Mouse (Mus musculus) lung, postnatal 25 days (tissue): ENCODE results near the gene Igf2.

Experiments used
- DNase-seq: peaks from one replicate; pipeline ENCODE4 v3.0.0; 2022; ENCODE audit warnings: low spot score

Gene Igf2

DNA sequence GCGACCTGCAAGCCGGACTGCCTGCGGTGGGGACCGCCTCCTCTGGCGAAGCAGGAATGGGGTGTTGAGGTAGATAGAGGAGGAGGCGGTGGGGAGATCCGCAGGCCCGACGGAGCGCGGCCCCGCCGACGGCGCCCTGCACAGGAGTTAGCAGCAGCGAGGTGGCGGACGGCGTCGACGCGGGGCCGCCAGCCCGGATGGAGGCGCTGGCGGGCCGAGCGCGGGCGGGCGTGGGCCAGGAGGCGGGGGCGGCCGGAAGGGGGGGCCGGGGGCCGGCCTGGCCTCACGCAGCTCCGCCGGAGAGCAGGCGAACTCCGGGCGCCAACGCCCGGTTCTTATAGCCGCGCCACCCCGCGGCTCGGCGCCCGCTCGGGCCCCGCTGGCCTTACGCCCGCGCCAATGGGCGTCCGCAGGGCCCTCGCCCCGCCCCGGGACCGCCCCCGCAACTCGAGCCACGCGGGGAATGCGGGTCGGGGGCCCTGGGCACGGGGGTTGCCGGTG is 7.4 kb downstream of the Igf2 start:
- DNase-seq = no peak

DNA sequence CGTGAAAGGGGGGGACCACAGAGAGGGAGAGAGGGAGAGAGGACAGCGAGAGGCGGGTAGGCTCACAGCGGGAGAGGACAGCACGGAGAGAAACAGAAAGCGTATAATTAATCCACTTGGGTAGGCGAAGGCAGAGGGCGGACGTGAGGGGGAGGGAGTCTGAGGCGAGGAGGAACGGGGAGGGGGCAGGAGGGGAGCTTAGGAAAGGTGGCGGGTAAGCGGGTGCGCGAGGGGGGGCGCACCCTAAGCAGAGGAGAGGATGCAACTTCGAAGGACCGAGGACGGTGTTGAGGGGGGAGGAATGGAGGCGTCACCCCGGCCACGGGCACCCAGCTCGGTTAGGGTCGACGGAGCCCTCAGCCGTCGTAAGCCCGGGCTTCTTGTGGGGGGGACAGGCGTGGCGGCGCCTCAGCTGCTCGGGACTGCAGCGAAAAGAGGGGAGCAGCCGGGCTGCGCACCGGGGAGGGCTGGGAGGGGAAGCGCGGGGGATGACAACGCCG is 7.9 kb downstream of the Igf2 start:
- DNase-seq = no peak

DNA sequence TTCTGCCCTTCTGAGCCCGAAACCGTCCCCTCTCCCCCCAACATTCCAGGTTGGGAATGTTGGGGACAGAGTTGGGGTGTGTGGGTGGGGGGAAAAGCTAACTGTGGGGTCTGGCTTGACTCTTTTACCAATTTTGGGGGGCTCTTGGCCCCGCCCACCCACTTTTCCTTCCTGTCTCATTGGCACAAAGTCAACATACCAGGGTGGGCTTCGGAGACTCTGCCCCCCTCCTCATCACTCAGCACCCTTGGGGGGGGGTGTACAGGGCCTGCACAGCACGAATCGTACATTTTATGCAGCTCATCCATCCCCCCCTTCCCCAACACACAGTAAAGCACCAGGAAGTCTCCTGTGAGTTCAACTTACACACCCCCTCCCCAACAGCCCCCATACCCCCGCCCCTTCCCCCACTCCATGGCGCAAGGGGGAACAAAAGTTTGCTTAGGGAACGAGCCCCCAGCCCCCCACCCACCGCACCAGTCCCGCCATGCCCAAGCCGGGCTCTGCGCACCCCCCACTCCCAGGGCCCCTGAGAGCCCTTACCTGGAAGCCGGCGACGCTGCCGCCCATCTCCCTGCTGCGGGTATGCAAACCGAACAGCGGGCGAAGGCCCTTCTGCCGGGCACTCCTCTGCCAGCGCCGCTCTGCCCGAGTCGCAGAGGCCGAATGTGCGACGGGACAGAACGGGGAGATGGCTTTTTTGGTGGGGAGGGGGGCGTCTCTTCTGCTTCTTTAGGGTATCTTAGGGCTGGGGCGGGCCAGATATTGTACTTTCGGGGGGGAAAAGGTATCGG is 8.6 kb downstream of the Igf2 start:
- no peak for DNase-seq

DNA sequence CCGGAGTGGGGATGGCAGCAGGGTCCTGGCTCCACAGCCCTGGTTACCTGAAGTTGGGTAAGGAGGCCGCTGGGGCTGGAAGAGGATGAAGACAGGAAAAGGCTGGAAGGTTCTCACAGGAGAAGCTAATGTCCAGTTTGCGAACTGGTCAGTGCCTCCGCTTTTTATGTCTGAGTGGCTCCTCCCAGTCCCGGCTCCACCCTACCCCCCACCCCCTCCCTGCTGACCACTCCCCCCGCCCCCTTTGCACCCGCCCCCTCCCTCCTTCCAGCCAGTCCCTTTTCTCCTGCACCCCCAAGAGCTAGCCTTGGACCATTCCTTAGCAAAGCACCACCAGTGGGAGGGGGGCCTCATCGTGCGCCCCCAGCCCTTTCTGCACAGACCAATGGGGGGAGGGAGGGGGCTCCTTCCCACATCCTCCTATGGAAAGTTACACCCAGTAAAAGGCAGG is 9.2 kb downstream of the Igf2 start:
- DNase-seq = no peak

DNA sequence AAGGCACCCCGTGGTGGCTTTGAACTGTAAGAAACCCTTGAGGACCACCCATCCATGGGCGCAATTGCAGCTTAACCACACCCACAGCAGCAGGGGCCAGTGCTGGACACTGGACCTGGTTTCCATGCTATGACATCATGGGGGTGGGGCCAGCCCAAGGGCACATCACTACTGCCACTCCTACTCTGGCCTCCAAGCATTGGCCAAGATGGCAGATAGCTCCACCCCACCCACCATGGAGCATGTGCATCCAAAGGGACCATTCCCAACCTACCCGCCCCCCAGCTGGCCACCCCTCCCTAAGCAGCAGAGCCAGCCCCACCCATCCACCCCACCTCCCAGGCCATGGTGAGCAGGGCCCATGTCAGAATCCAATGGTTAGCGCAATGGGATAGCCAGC is 10.6 kb downstream of the Igf2 start:
- DNase-seq = no peak

DNA sequence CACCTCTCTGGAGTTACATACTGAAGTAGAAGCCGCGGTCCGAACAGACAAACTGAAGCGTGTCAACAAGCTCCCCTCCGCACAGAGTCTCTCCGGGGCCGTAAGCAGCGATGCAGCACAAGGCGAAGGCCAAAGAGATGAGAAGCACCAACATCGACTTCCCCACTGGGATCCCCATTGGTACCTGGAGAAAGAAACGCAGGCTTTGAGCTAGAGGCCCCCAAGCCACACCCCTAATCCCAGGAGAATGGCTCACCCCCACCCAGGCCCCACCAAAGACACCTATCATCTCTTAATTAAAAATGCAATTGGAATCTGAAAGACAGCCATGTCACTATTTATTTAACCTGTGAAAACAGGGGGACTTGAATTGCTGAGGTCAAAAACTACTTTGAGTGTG is 11.0 kb downstream of the Igf2 start:
- no peak for DNase-seq

DNA sequence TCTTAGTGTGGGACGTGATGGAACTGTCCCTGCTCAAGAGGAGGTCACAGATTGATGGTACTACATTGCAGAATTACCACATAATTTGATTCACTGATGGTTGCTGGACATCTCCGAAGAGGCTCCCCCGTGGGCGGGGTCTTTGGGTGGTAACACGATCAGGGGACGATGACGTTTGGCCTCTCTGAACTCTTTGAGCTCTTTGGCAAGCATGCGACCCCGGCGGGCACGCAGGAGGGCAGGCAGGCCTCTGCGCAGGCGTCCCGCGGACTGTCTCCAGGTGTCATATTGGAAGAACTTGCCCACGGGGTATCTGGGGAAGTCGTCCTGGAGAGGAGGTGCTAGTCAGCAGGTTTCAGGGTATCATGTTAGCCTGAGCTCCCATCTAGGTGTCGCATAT is 12.9 kb downstream of the Igf2 start:
- no peak for DNase-seq

DNA sequence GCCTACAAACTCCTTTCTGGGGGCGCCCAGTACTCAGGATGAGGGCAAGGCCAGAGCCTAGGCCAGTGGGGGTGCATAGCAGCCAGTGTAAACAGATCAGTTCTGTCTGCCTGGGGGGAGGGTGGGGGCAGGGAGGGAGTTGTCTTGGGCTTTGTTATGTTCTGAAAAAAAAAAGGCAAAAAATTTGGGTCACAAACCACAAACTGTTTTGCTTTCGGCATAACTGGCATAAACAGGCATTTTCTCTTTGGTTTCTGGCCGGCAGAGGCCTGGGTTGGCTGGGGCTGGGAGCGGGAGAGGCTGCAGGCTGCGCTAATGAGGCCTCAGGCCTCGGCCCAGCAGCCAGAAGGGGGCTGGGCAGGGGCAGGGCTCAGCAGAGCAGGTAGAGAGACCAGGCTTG is 19.9 kb downstream of the Igf2 start:
- no peak for DNase-seq

DNA sequence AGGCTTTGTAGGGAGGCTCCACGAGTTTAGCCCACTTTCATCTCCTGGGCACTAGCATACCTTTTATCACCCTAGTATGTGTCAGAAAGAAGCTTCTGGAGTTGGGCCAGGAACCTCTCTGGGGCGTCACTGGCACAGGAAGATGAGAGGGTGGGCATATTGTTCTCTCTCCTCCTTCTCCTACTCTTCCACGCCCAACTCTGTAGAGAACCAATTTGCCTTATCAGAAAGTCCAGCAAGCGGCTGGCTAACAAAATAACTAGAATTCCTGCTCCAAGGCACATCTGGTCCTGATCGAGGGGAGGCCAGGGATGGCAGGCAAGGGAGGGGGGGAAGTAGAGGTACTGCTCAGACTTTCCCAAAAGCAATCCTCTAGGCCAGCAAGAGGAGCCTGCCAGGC is 21.6 kb downstream of the Igf2 start:
- DNase-seq = no peak

DNA sequence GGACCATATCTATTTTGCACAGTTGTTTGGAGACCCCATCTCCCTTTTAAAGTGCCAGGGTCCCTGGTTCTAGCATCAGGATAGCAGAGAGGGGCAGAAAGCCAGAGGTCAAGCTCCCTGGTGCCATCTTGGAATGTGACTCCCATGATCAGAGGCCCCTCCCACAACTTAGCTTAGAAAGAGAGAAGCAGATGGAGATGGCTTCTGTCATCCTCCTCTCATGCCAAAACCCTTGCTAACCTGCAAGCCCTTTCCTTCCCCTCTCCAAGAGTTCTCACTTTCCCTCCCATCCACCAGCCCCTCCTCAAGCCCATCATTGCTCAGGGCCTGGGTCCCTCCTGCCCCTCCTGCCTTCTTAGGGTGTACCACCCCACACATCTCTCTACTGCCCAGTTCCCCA is 30.4 kb downstream of the Igf2 start:
- DNase-seq = no peak

DNA sequence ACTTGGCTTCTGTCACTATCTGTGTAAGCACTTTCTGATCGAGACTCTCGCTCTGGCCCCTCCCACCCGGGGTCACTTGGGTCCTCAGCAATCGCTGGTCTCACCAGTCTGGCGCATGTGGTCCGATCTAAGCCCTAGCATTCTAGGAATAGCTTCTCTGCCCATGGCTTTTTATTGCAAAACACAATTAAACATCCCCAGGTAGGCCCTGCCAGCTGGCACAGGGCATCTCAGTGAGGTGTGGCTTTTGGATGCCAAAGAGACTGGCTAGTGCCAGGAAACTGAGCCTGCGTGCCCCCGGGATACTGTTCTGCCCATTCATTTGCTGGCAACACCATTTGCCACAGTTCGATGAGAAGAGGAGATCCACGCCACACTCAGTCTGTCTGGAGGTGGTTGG is 35.9 kb downstream of the Igf2 start:
- DNase-seq = no peak

DNA sequence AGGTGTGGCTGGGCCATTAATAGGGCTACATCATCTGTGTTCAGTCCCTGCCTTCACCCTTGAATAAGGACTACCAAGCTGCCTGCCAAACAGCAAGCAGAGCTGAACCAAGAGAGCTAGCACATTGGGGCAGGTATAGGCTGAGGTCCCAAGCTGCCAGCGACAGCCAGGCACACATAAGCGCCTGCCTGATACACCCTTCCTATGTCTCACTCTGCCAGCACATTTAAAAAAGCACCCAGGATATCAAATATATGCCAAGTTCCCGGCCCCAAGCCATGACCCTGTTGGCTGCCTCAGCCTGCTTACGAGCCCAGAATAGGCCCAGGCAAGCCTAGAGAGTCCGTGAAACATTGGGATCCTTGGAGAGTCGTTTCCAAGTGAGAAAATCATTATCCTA is 36.8 kb downstream of the Igf2 start:
- no peak for DNase-seq

DNA sequence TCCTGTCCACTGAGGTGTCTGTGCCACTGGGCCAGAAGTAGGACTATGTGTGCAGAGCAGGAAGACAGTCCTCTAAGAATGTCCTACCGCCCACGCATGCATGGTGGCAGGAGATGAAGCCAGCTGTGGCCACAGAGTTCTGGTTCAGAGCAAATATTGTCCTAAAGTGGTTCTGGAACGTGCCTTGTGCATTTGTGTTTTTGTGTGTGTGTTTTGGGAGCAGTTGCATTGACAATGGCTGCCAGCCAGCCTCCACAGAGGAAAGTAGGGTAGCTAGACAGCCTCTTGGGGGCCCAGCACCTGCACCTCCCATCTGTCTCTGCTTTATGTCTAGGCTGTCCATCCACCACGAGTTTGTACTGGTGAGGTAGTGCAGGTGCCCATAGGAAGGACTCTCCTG is 44.4 kb downstream of the Igf2 start:
- no peak for DNase-seq

DNA sequence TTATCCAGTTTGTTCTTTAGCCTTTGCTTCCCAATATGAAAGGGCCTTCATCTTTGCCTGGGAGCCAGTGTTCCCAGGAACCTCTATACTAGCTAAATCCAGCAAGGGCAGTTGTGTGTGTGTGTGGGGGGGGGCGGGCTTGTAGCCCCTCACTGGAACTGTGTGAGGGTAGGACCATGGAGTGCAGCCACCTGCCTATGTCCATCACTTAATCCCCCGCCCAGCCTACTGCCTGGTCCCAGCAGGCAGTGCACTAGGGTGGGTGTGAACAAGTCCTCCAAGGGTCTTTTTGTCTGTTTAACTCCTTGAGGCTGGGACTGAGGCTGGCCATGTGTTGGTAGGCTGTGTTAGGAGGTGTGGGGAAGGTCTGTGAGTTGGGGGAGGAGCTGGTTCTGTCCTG is 53.5 kb downstream of the Igf2 start:
- DNase-seq = no peak

DNA sequence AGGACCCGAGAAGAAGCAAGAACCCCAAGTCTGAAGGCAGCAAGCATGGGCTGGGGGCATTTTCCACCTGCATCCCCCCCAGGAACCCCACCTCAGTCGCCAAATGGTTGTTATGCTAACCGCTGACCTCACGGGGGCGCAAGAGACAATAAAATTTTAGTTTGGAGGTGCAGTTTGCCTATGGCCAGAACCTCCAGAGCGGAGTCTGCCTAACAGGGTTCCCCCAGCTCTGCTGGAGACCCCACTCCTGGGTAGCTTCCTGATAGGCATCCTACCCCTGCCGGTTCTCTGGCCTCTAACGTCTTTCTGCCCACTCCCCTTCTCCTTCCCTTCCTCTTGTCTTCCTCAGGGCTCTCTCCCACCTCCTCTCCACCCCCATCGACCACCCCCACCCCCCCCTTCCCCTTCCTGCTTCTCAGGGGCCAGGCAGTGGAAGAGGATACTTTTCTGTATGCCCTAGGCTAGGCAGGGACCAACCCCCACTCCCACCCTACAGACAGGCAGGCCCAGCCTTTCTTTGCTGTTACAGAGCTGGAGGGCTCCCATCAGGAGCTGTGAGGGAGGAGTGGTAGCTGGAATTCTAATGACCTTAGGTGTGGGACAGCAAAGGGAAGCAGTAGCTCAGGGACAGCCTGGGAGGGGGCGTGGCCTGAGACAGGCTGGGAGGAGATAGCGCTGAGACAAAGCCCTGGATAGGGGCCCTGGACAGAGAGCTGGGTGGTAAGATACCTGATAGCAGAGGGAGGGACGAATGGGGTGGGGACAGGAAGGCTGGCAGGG is 55.8 kb downstream of the Igf2 start:
- peak; percentile 21 for DNase-seq

DNA sequence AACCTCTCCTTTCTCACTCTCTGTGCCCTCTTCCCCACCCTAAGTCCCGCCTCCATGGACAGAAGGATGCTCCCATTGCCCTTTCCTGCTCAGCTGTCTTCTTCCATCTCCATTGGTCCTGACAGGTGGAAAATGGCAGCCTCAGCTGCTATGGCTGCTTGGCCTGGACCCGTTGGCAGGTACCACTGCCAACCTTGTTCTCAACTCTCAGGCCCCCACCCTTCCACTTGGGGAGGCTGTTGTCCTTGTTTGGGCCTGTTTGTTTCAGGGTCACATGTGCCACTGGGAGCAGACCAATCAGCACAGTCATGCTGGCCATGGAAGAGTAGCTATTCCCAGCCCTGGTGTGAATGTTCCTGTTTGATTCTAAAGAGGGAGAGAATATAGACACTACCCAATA is 65.7 kb downstream of the Igf2 start:
- no peak for DNase-seq
